Mouse (Mus musculus) cerebellum, adult 18-20 months (tissue): ENCODE measurements around the gene Gfpt1.
"Not testable (repeated sequence)": the region's sequence is repeated elsewhere in the genome, so short reads cannot be mapped to it uniquely, and the experiment has no call there.

Experiments
- DNase-seq, 2 experiments: peaks; one replicate each; pipeline ENCODE4 v3.0.0; 2021

The Gfpt1 gene

GRCm38 (mm10) chr6:87043131-87043516, 478 bp downstream of the Gfpt1 start:
- DNase-seq: no peak

- no peak for DNase-seq
These were observed 2.2 kb downstream of the Gfpt1 start for GRCm38 (mm10) chr6:87044895-87045294.

- no peak for DNase-seq
These were observed 2.9 kb downstream of the Gfpt1 start for GRCm38 (mm10) chr6:87045507-87045906.

- not testable (repeated sequence) for DNase-seq
These were observed 6.1 kb downstream of the Gfpt1 start for GRCm38 (mm10) chr6:87048712-87049111.

GRCm38 (mm10) chr6:87051886-87052425, 9.3 kb downstream of the Gfpt1 start:
- no peak for DNase-seq

- no peak for DNase-seq
These were observed 11.5 kb downstream of the Gfpt1 start for GRCm38 (mm10) chr6:87054193-87054592.

- DNase-seq: no peak
These were observed 17.1 kb downstream of the Gfpt1 start for GRCm38 (mm10) chr6:87059754-87060153.

- no peak for DNase-seq
These were observed 20.9 kb downstream of the Gfpt1 start for GRCm38 (mm10) chr6:87063586-87063985.

GRCm38 (mm10) chr6:87068209-87068608, 25.6 kb downstream of the Gfpt1 start:
- DNase-seq: no peak

GRCm38 (mm10) chr6:87069195-87069900, 26.7 kb downstream of the Gfpt1 start:
- DNase-seq: no peak

GRCm38 (mm10) chr6:87070641-87071040, 28.0 kb downstream of the Gfpt1 start:
- DNase-seq: no peak

- no peak for DNase-seq
These were observed 30.1 kb downstream of the Gfpt1 start for GRCm38 (mm10) chr6:87072759-87073158.

GRCm38 (mm10) chr6:87075092-87075685, 32.5 kb downstream of the Gfpt1 start:
- DNase-seq: no peak

GRCm38 (mm10) chr6:87079457-87079856, 36.8 kb downstream of the Gfpt1 start:
- no peak for DNase-seq

- no peak for DNase-seq
These were observed 42.4 kb downstream of the Gfpt1 start for GRCm38 (mm10) chr6:87085026-87085425.

- no peak for DNase-seq
These were observed 45.7 kb downstream of the Gfpt1 start for GRCm38 (mm10) chr6:87088356-87088755.

- DNase-seq: no peak
These were observed 48.2 kb downstream of the Gfpt1 start for GRCm38 (mm10) chr6:87090877-87091276.

GRCm38 (mm10) chr6:87092476-87092875, 49.8 kb downstream of the Gfpt1 start:
- no peak for DNase-seq

GRCm38 (mm10) chr6:87093631-87094030, 51.0 kb downstream of the Gfpt1 start:
- DNase-seq: not testable (repeated sequence)

GRCm38 (mm10) chr6:87099261-87099660, 56.6 kb downstream of the Gfpt1 start:
- DNase-seq: no peak

GRCm38 (mm10) chr6:87099671-87100296, 57.1 kb downstream of the Gfpt1 start:
- DNase-seq: no peak

GRCm38 (mm10) chr6:87100297-87101020, 57.8 kb downstream of the Gfpt1 start:
- no peak for DNase-seq

- DNase-seq: peak; percentile 70 to 84
These were observed 58.8 kb downstream of the Gfpt1 start for GRCm38 (mm10) chr6:87101281-87101954.
